Mouse (Mus musculus) liver, embryonic 13.5 days (tissue): Measurements from ENCODE around the gene Cst7. TPM values are rescaled to one million over a fixed set of nuclear protein-coding genes. Genes with fewer than 3 reads are reported as not detected.

Source experiments
- ATAC-seq: fragments of 200-750 bp; cut with Nextera tagmentation; 2 replicates; pipeline ENCODE4 v1.8.0; 2017; ENCODE audit warnings: low read depth, mild to moderate bottlenecking, moderate number of reproducible peaks, moderate library complexity
- DNase-seq: peaks from one replicate; pipeline ENCODE4 v3.0.0; 2022
- H3K27ac ChIP-seq: fragments of 300-500 bp; sonication (generic); 2 replicates; pipeline ENCODE4 v1.5.1; 2015; ENCODE audit warnings: moderate library complexity, mild to moderate bottlenecking, inconsistent platforms
- H3K27me3 ChIP-seq: fragments of 300-500 bp; sonication (generic); 2 replicates; pipeline ENCODE4 v1.6.1; 2015; ENCODE audit warnings: mild to moderate bottlenecking, inconsistent platforms
- H3K36me3 ChIP-seq: fragments of 300-500 bp; sonication (generic); 2 replicates; pipeline ENCODE4 v1.6.1; 2015; ENCODE audit warnings: mild to moderate bottlenecking, inconsistent platforms
- H3K4me1 ChIP-seq: fragments of 300-500 bp; sonication (generic); replicated peaks from 2 replicates; pipeline ENCODE4 v1.6.1; 2015; ENCODE audit warnings: inconsistent platforms
- H3K4me2 ChIP-seq: fragments of 300-500 bp; sonication (generic); 2 replicates; pipeline ENCODE4 v1.6.1; 2015; ENCODE audit warnings: inconsistent platforms, mild to moderate bottlenecking, moderate library complexity
- H3K4me3 ChIP-seq: fragments of 300-500 bp; sonication (generic); replicated peaks from 2 replicates; pipeline ENCODE4 v1.5.1; 2015; ENCODE audit warnings: mild to moderate bottlenecking, inconsistent platforms
- H3K9ac ChIP-seq: fragments of 300-500 bp; sonication (generic); 2 replicates; pipeline ENCODE4 v1.6.1; 2015; ENCODE audit warnings: mild to moderate bottlenecking, inconsistent platforms
- H3K9me3 ChIP-seq: fragments of 300-500 bp; sonication (generic); replicated peaks from 2 replicates; pipeline ENCODE4 v1.6.1; 2016; ENCODE audit warnings: inconsistent platforms
- WGBS: fragments of 180-500 bp; shearing (Covaris S2); methylation state at CpG from one replicate; pipeline ENCODE4 v1.1.7; 2015; ENCODE audit not compliant: insufficient replicate concordance; 5-methylcytosine and 5-hydroxymethylcytosine counted together
- polyA plus RNA-seq: library from polyadenylated mRNA; unstranded; fragments of >200 nt; fragmentation: Nextera tagmentation; extraction: Ambion mirVana; gene quantifications from 2 replicates; pipeline ENCODE4 v1.2.1, GENCODE M21; 2015

Cst7 gene
- polyA plus RNA-seq, 1 experiment from 2014 or later: 6.2 TPM

DNA sequence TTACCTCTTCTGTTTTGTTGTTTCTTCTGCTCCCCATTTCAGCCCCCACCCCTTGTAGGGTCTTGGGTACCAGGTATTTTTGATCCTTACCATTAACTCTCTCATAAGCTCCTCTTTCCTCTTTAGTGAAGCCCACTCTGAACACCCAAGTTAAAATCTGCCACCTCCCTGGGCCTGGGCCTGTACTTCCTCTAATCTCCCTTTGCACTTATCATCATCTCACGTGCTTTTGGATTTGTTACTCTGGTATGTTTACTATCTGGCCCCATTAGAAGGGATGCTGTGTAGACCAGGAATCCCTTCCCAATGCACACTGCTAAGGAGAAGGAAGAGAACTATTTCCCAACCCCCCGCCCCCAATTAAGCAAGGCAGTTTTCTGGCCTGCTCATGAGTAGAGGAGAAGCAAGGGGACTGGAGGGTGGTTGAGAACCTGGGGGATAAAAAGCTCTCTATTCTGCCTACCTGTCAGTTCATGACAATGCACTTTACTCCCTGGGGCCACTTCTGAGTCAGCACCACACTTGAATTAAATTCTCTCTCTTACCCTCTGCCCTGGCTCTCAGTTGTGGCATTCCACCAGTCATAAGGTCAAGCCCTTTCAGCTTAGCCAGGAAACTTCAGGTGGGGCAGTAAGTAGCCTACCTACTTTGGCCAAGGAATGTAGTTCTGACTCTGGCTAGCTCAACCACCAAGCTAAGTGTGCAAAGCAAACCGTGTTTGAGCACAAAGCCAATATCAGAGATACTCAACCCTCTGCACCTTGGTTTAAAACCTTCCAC lies 25.4 kb downstream of the Cst7 start:
- WGBS: 70% methylated on average over 3 of the region's 3 CpGs
- no peaks in the 10 kb centered on the region for H3K4me1 ChIP-seq
- no peak for ATAC-seq
- H3K9ac ChIP-seq: no peak overlapping the region
- no peak overlapping the region for H3K4me3 ChIP-seq
- DNase-seq: no peak
- no peaks in the 10 kb centered on the region for H3K27me3 ChIP-seq
- H3K4me2 ChIP-seq: no peak overlapping the region
- H3K9me3 ChIP-seq: no peaks in the 10 kb centered on the region
- H3K27ac ChIP-seq: no peak overlapping the region
- H3K36me3 ChIP-seq: peaks cover 35% of the 10 kb centered on the region

DNA sequence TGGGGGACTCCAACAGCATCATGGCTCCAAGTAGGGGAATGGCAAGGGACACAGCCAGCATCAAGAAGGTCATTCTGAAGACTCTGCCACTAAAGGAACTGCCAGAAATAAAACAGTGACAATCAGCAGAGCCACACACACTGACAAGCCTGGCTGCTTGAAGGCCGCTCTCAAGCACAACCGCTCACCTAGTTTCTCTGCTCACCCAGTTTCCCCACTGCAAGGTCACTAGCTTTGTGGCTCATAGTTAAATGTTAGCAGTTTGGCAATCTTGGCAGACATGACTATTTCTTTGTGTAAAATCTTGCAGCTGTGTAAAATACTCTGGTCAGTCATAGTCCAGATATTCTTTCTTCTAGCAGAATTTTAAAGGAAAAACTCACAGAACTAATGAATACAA lies 30.0 kb downstream of the Cst7 start:
- Histone ChIP-seq H3K9me3 (no peaks in the 10 kb centered on the region), H3K4me2 (no peak overlapping the region), H3K4me3 (no peak overlapping the region), H3K9ac (no peak overlapping the region), H3K27me3 (no peaks in the 10 kb centered on the region), H3K4me1 (0 out of 2 replicates have a peak, but pooled peaks cover 5% of the 10 kb centered on the region), H3K27ac (no peak overlapping the region), H3K36me3 (peaks cover 11% of the 10 kb centered on the region)
- no peak for ATAC-seq
- 87% methylated on average over 2 of the region's 2 CpGs for WGBS
- DNase-seq: no peak

DNA sequence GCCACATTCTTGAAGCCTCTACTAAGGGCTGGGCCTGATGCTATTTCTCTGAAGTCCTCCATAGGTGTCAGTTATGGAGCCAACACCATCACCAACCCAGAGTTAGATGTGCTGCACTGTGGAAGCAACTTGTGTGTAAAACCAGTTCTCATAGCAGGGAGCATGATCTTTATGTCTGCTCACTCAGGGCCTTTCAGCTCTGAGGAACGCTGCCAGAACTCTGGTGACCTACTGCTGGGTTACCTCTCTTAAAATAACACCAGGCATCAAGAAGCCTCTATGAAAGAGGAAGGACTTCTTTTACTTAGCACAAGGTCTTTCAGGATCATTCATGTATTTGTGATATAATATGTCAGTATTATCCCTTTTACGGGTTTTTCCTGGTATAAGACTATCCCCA lies 32.0 kb downstream of the Cst7 start:
- ATAC-seq (no peak), DNase-seq (no peak)
- Histone ChIP-seq H3K27me3 (no peaks in the 10 kb centered on the region), H3K36me3 (peaks cover 7% of the 10 kb centered on the region; the same call in 1 of the 2 replicates), H3K9ac (no peak overlapping the region), H3K4me1 (peaks cover 17% of the 10 kb centered on the region), H3K9me3 (no peaks in the 10 kb centered on the region), H3K4me2 (no peak overlapping the region), H3K27ac (no peak overlapping the region), H3K4me3 (no peak overlapping the region)
- WGBS: 86% methylated on average over 2 of the region's 2 CpGs

DNA sequence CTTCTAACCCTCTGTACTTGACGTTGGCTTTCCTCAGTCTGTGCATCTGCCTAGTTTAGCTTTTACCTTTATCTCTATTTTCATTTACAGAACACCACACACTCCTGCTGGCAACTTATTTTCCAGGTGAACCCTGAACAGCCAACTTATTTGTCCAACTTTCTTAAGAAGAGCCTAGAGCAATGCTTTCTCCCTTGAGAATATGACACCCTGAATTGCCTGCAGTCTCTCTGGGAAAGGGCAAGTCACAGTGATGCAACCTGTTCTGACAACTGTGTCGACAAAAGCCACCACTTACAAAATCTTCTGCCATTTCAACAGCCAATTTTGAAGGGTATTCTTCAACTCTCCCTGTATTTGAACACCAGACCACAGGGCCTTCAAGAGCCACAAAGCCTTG lies 34.6 kb downstream of the Cst7 start:
- Histone ChIP-seq H3K4me3 (no peak overlapping the region), H3K9ac (no peak overlapping the region), H3K4me2 (no peak overlapping the region), H3K36me3 (peaks cover 4% of the 10 kb centered on the region; the same call in 1 of the 2 replicates), H3K9me3 (no peaks in the 10 kb centered on the region), H3K4me1 (peaks cover 36% of the 10 kb centered on the region), H3K27me3 (no peaks in the 10 kb centered on the region), H3K27ac (no peak overlapping the region)
- WGBS: 63% methylated on average over 2 of the region's 2 CpGs
- ATAC-seq (no peak), DNase-seq (no peak)

DNA sequence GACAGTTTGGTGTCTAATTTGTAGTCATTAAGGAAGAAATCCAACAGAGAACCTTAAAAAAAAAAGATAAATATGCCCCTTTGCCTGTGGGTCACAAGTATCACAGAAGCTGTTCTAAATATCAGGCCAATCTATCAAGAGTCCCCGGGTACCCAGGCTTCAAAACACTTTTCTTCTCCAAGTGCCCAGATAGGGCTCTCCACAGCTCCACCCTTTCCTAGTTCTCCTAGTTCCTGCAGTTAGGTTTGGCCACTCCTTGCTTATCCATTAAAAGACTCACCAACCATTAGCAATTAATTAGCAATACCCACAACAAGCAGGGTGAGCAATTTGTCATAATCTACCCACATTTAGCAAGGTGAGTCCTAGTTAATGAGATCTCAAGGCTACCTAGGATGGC lies 36.9 kb downstream of the Cst7 start:
- Histone ChIP-seq H3K4me2 (peak overlapping the region; percentile 91), H3K27me3 (no peaks in the 10 kb centered on the region), H3K4me1 (peaks cover 45% of the 10 kb centered on the region), H3K9me3 (no peaks in the 10 kb centered on the region), H3K27ac (no peak overlapping the region), H3K4me3 (peak overlapping the region; percentile 92), H3K36me3 (no peaks in the 10 kb centered on the region), H3K9ac (peak overlapping the region; percentile 91)
- 25% methylated on average over 1 of the region's 1 CpGs for WGBS
- ATAC-seq (no peak), DNase-seq (no peak)

DNA sequence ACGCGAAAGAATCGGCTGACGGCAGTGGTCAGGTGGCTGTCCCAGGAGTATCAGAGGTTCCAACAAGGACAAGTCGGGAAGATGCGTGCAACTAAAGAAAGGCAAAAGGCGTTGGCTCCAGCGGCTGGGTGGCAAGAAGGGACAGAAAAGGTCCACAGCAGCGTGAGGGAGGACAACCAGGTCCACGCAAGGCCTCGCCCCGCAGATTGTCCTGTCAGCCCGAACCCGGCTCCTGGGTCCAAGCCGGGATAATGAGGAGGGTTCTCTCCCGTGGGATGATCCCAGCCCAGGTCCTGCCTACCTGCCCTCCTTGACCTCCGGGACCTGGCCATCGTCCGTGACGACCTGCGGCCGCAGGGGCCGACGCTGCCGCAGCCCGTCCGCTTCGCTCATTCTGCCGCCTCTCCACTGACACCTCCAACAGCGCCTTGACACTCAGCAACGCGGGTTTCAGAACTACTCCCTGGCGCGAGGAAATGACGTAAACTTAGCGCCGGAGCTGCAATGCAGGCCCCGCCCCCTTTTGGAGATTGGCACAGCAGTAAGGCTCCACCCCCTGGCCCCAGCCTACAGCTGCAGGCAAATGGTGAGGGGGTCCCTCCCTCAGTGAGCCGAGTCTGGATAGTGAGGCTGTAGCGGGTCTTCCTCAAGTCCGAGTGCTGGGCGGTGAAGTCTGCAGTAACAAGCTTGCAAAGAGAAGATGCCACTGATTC lies 38.0 kb downstream of the Cst7 start, which contains the start of gene Apmap:
Apmap (minus strand) TSS at position 481 of the 713 bp plus-strand sequence.
- Histone ChIP-seq H3K36me3 (no peaks in the 10 kb centered on the region), H3K4me2 (peak within 1 kb of the TSS; percentile 91), H3K9ac (peak within 1 kb of the TSS; percentile 91), H3K9me3 (no peaks in the 10 kb centered on the region), H3K27ac (peak within 1 kb of the TSS; percentile 79), H3K4me1 (peaks cover 45% of the 10 kb centered on the region), H3K27me3 (no peaks in the 10 kb centered on the region), H3K4me3 (peak within 1 kb of the TSS; percentile 92)
- WGBS: under 1% methylated on average over 42 of the region's 42 CpGs
- DNase-seq (peak; percentile 95), ATAC-seq (peak; percentile 91)

DNA sequence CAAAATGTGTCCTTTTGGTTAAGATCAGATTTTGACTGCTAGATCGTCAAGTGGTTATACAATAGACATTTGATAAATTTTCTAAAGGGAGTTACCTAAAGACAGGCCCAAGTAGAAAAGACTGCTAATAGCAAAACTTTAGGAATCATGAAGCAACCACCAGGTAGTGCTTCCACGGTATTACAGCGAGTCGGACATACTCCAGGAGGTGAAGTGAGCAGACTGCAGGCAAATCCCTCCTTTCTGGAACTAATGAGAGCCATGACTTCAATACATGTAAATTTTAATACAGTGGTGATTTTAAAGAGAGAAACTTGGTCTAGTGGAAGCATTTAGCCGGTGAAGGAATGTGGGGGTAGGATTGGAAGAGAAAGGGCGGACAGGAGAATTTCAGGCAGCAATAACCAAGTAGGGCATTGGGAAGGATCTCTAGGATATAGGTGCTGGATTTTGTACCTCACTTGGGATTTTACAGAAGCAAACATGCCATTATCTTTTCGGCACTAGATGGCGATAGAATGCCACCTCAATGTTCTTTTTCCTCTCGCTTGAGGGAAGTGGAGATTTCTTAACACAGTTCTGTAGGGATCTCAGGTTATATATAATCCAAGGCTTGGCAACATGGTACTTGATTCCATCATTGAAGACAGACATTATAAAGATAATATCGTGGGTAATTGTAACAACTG lies 38.8 kb downstream of the Cst7 start:
- Histone ChIP-seq H3K27ac (peak overlapping the region; percentile 73), H3K27me3 (no peaks in the 10 kb centered on the region), H3K36me3 (no peaks in the 10 kb centered on the region), H3K9ac (peak overlapping the region; percentile 91), H3K4me3 (peak overlapping the region; percentile 92), H3K4me2 (peak overlapping the region; percentile 91), H3K9me3 (no peaks in the 10 kb centered on the region), H3K4me1 (peaks cover 43% of the 10 kb centered on the region)
- 2% methylated on average over 10 of the region's 10 CpGs for WGBS
- ATAC-seq (peak; percentile 35), DNase-seq (peak; percentile 56)

DNA sequence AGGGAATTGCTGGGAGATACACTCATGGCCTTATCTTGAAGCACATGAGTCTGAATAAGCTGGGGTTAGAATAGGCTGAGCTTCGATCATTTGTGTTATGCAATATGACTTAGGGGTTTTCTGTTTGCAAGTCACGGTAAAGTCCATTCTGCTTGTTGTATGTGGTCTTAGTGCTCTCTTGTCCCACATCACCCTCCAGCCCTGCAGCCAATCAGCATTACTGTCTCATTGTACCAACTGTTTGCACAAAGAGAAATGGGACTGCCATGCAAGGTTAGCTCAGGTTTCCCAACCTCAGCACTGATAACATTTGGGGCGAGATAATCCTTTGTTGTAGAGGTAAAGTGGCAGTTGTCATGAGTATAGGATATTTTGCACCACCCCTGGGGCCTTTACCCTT lies 39.9 kb downstream of the Cst7 start:
- 21% methylated on average over 3 of the region's 3 CpGs for WGBS
- DNase-seq (no peak), ATAC-seq (peak; percentile 21)
- no peak overlapping the region for H3K4me2 ChIP-seq
- H3K27ac ChIP-seq: peak overlapping the region; percentile 60
- H3K36me3 ChIP-seq: no peaks in the 10 kb centered on the region
- H3K9ac ChIP-seq: no peak overlapping the region
- peaks cover 45% of the 10 kb centered on the region for H3K4me1 ChIP-seq
- no peaks in the 10 kb centered on the region for H3K27me3 ChIP-seq
- H3K4me3 ChIP-seq: no peak overlapping the region
- H3K9me3 ChIP-seq: no peaks in the 10 kb centered on the region

DNA sequence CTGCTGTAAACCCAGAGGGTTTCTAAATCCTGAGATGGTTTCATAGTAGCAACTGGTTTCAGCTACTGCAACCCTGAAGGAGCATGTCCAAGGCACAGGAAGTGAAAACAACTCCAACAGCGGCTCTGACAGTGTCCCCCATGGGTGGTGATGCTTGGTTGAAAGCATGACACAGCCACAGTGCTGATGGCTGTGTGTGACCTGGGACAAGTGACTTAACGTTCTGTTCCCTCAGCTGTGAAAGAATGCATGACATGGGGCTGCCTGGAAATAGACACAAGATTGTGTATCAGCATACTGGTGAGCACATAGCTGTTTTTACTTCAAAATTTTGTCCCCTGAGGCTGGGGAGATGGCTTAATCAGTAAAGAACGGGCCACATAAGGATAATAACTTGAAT lies 51.5 kb downstream of the Cst7 start:
- Histone ChIP-seq H3K27ac (no peak overlapping the region), H3K9me3 (no peaks in the 10 kb centered on the region), H3K27me3 (no peaks in the 10 kb centered on the region), H3K9ac (no peak overlapping the region), H3K36me3 (peaks cover 96% of the 10 kb centered on the region), H3K4me2 (no peak overlapping the region), H3K4me1 (no peaks in the 10 kb centered on the region), H3K4me3 (no peak overlapping the region)
- 59% methylated on average over 3 of the region's 3 CpGs for WGBS
- ATAC-seq: no peak
- DNase-seq: no peak

DNA sequence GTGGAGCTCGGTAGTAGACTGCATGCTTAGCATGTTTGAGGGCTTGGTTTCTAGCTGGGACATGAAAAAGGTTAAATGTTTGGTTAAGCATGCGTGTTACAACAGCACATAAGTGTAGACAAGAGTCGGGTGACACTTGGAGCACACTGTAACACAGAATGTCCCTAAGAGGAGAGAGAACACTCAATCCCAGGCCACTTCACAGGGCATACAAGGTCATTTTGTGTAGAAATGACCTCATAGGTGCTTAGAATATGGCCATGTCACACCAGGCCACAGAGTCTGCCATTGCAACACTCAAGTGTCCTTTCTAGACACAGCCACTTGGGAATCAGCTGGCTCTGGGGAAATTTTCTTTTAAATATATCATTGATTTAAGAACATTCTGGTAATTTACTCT lies 53.7 kb downstream of the Cst7 start:
- no peaks in the 10 kb centered on the region for H3K9me3 ChIP-seq
- H3K36me3 ChIP-seq: peaks cover 96% of the 10 kb centered on the region
- H3K9ac ChIP-seq: no peak overlapping the region
- DNase-seq: no peak
- no peak for ATAC-seq
- no peak overlapping the region for H3K4me3 ChIP-seq
- H3K27ac ChIP-seq: no peak overlapping the region
- H3K27me3 ChIP-seq: no peaks in the 10 kb centered on the region
- H3K4me1 ChIP-seq: no peaks in the 10 kb centered on the region
- H3K4me2 ChIP-seq: no peak overlapping the region
- WGBS: 85% methylated on average over 3 of the region's 3 CpGs

DNA sequence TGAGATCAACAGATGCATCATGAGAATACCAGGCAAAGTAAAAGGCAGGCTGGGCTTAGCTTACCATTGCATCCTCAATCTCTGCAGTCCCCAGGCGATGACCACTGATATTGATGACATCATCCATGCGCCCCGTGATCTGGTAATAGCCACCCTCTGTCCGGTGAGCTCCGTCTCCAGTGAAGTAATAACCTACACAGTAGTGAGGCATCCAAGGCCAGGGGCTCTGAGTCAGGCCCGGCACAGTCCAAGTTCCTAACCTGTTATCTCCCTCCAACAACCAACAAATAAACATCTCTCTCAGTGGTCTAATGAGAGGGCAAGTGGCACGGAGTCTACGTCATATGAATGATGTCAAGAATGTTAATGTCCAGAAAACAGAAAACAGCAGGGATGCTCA lies 54.7 kb downstream of the Cst7 start:
- Histone ChIP-seq H3K27ac (no peak overlapping the region), H3K9me3 (no peaks in the 10 kb centered on the region), H3K9ac (no peak overlapping the region), H3K36me3 (peaks cover 96% of the 10 kb centered on the region), H3K4me2 (no peak overlapping the region), H3K4me3 (no peak overlapping the region), H3K4me1 (no peaks in the 10 kb centered on the region), H3K27me3 (no peaks in the 10 kb centered on the region)
- WGBS: 86% methylated on average over 8 of the region's 8 CpGs
- DNase-seq (no peak), ATAC-seq (no peak)
